Comparison of ENCODE assay signal across 8 mouse cellular contexts in the genomic region with DNA sequence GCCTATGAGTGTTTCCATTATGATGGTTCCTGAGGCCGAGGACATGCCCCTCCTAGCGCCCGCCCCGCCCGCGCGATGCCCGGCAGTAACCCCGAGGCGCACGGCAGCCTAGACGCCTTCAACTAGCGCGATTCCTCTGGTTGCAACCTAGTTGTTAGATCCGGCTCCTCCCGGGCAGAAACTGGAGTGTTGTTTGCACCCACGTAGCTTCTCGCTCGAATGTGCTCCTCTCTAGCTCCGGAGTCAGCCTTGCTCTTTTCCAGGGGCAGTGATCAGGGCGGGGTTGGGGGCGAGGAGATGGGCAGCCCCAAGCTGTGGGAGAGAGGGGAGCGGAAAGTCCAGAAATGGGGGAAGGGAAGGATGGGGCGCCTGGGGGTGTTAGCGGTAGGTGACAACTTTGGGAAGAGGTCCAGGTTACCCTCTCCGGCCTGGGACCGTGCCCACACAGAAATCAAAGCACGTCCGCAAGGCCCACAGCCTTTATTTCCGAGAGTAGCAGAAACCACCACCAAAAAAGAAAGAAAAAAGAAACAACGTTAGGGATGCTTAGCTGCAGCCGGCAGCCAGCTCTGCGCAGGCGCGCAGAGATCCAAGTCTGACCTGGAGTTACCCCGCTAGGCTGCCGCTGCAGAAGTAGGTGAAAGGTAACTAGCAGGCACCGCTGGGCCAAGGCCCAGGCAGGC. TPM values are rescaled to one million over a fixed set of nuclear protein-coding genes. Genes with fewer than 3 reads are reported as not detected.
DNase-seq lines count a peak whose midpoint lies in the region; ATAC-seq lines count a peak whose summit lies in the region.

No protein-coding gene starts in this region.

- H3K36me3 ChIP-seq in megakaryocyte, embryonic 14.5 days (replicated peaks; ENCODE audit: low read length), result no peaks in the 10 kb centered on the region

- peak; percentile 74 for DNase-seq in NIH3T3 (ENCODE audit: low read depth)
- peak; percentile 77 for DNase-seq in gastrocnemius, postnatal 14 days
- peak; percentile 82 for DNase-seq in induced T-regulatory cell, adult 2 months (ENCODE audit: low read depth)
- peak; percentile 58 to 88 for DNase-seq in left cerebral cortex, postnatal 10 days (ENCODE audit: extremely low spot score in 1 of 2, low spot score in 2 of 2)
- DNase-seq in right cerebral cortex, adult 2 months (ENCODE audit: low spot score in 2 of 2), result peak; percentile 64 to 74
- peak; percentile 74 for DNase-seq in urinary bladder, adult 2 months (ENCODE audit: low spot score)

- H3K4me3 ChIP-seq in megakaryocyte, embryonic 14.5 days (replicated peaks), result peak overlapping the region; percentile 88

- peaks cover 10% of the 10 kb centered on the region for H3K4me1 ChIP-seq in megakaryocyte, embryonic 14.5 days

- H3K27me3 ChIP-seq in megakaryocyte, embryonic 14.5 days (replicated peaks), result peaks cover 28% of the 10 kb centered on the region

- ATAC-seq in common myeloid progenitor, adult 5-6 weeks (replicated peaks; ENCODE audit: low read depth, poor library complexity, severe bottlenecking), result peak; percentile 79

- peaks cover 3% of the 10 kb centered on the region; the same call in 1 of the 2 replicates for H3K9me3 ChIP-seq in megakaryocyte, embryonic 14.5 days

- intact Hi-C loops in gastrocnemius, postnatal 14 days (cut with DNase I; ENCODE audit: low total_unique reads), result no loop called here
- intact Hi-C loops in left cerebral cortex, postnatal 10 days (cut with DNase I), result loop anchor here (5.0 kb wide), 1 partner anchor 60 kb away; a partner anchor contains a TSS

RNA-seq across cellular contexts. Expression of a gene that starts 58.1 kb away (rescaled TPM):
- total RNA-seq in common myeloid progenitor, adult 5-6 weeks (2017), result 7.6 and 11.4 TPM in 2 replicates
- total RNA-seq in gastrocnemius, postnatal 14 days (2021), result 10 to 100 TPM; 14.7 to 25.4 TPM
- 10 to 100 TPM; 30.1 to 30.2 TPM for total RNA-seq in left cerebral cortex, postnatal 10 days (2021)
- 0.77 TPM in 1 of 2 replicates, not detected in the other for polyA plus RNA-seq in megakaryocyte, embryonic 14.5 days (2012; ENCODE audit: insufficient read depth, low replicate concordance)
- polyA plus RNA-seq in urinary bladder, adult 2 months (2012; rRNA removed), result 26.4 and 36.1 TPM in 2 replicates

Comparison
In these comparisons a context has a peak if more than half of its experiments do, and no peak if none do; other contexts are left out.
1. Peak in every context shown above with its lines: DNase-seq, ATAC-seq and H3K4me3 ChIP-seq.